Mouse (Mus musculus): ENCODE data around the gene Rab3a. TPM values are rescaled to one million over a fixed set of nuclear protein-coding genes. Genes with fewer than 3 reads are reported as not detected.

Rab3a gene
- polyA plus RNA-seq, 1 experiment from 2014 or later: 17.1 TPM

DNA sequence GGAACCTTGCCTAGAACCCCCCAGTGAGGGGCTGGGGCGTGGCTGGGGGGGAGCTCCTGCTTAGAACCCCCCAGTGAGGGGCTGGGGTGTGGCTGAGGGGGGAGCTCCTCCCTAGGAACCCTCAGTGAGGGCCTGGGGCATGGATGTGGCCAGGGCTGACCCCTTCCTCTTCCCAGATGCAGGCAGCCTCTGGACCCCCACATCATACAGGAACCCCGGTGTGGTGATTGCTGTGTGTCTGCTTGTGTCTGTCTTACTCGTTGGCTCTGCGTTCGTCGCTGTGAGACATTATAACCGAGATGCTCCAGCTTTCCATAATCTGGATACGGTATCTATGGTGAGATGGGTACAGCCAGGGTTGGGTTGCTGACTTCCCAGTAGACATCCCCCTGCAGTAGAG, 32.9 kb upstream of the Rab3a start:
- Histone ChIP-seq H3K36me3 (no peaks in the 10 kb centered on the region), H3K4me1 (peaks cover 3% of the 10 kb centered on the region; the same call in 1 of the 2 replicates), H3K4me3 (no peak overlapping the region), H3K9me3 (no peaks in the 10 kb centered on the region), H3K9ac (no peak overlapping the region), H3K27ac (no peak overlapping the region), H3K4me2 (no peak overlapping the region), H3K27me3 (peaks cover 15% of the 10 kb centered on the region)
- ATAC-seq (ENCODE audit: insufficient number of reproducible peaks, low FRiP score, low TSS enrichment, low read depth): no peak
- WGBS: 78% methylated on average over 8 of the region's 8 CpGs

DNA sequence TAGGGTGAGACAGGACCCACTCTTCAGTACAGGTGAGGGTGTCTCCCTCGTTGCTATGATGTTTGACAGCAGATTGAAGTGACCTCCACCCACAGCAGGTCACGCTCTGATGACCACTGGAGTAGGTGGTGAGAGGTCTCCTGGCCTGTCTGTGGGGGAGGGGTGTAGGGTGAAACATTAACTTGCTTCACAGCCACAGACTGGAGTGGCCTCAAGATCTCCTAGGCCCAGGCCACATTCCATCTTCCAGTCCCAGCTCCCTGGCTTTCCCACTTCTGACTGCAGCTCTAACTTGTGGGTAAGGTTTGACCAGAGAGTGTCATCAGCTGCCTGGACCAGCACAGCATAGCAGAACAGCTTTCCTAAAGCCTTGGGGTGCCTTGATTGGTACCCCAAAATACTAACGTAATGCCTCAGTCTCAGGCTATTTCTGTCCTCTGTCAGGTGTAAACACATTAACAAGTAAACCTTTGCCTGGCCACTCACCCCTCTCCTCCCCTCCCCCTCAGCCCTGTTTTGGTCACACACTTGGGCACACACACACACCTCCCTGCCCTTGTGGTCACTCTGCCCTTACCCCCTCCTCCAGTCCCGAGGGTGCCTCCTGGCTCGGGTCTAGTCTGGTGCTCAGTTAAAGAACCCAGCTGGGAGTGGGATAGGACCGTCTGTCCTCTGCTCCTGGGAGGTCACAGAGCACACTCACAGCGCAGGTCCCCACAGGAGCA, 30.8 kb upstream of the Rab3a start, which contains the start of gene Pde4c:
Pde4c (plus strand) TSS at position 235 of the 725 bp plus-strand sequence.
- ATAC-seq (ENCODE audit: insufficient number of reproducible peaks, low FRiP score, low TSS enrichment, low read depth): no peak

GRCm38 (mm10) chr8:70724216-70724615, 30.3 kb upstream of the Rab3a start:
- Histone ChIP-seq H3K4me2 (no peak overlapping the region), H3K4me1 (no peaks in the 10 kb centered on the region), H3K9ac (no peak overlapping the region), H3K27me3 (peaks cover 33% of the 10 kb centered on the region), H3K9me3 (no peaks in the 10 kb centered on the region), H3K27ac (no peak overlapping the region), H3K36me3 (no peaks in the 10 kb centered on the region), H3K4me3 (no peak overlapping the region)
- 78% methylated on average over 12 of the region's 12 CpGs for WGBS
- no peak for ATAC-seq (ENCODE audit: insufficient number of reproducible peaks, low FRiP score, low TSS enrichment, low read depth)

More for the DNA sequence above, 30.8 kb upstream of the Rab3a start, which contains the start of gene Pde4c:
- Histone ChIP-seq H3K4me2 (no peak within 1 kb of the TSS), H3K27ac (no peak within 1 kb of the TSS), H3K4me3 (no peak within 1 kb of the TSS), H3K9me3 (no peaks in the 10 kb centered on the region), H3K9ac (no peak within 1 kb of the TSS), H3K36me3 (no peaks in the 10 kb centered on the region), H3K4me1 (no peaks in the 10 kb centered on the region), H3K27me3 (peaks cover 27% of the 10 kb centered on the region)
- 62% methylated on average over 7 of the region's 7 CpGs for WGBS

- no peak overlapping the region for H3K4me2 ChIP-seq
- ATAC-seq (ENCODE audit: insufficient number of reproducible peaks, low FRiP score, low TSS enrichment, low read depth): no peak
- 25% methylated on average over 14 of the region's 14 CpGs for WGBS
- H3K4me3 ChIP-seq: no peak overlapping the region
- no peak overlapping the region for H3K27ac ChIP-seq
- peaks cover 7% of the 10 kb centered on the region for H3K4me1 ChIP-seq
- H3K36me3 ChIP-seq: no peaks in the 10 kb centered on the region
- H3K27me3 ChIP-seq: peaks cover 49% of the 10 kb centered on the region
- no peaks in the 10 kb centered on the region for H3K9me3 ChIP-seq
- no peak overlapping the region for H3K9ac ChIP-seq
Observed at GRCm38 (mm10) chr8:70725792-70726447, 28.6 kb upstream of the Rab3a start.

DNA sequence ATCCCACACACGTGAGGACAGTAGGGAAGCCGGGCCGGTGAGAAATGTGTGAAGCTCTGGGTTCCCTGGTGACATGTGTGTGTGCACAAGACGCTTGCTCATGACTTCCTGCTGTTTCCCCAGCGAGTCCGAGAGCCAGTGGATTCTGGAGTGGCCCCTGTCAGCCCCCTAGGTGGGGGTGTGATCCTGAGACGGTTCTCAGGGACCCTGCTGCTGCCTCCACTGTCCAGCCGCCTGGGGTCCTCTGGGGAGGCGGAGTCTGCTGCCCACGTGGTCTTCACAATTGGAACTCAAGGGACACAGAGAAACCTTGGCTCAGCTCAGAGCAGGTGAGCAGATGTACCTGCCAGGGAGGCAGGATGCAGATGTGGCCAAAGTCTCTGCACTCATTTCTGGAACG, 27.8 kb upstream of the Rab3a start:
- no peak for ATAC-seq (ENCODE audit: insufficient number of reproducible peaks, low FRiP score, low TSS enrichment, low read depth)
- H3K27me3 ChIP-seq: peaks cover 57% of the 10 kb centered on the region

GRCm38 (mm10) chr8:70729808-70730475, 24.5 kb upstream of the Rab3a start:
- peak overlapping the region; percentile 24 for H3K4me3 ChIP-seq
- H3K9me3 ChIP-seq: no peaks in the 10 kb centered on the region
- H3K4me1 ChIP-seq: peaks cover 7% of the 10 kb centered on the region
- peak overlapping the region; percentile 21; the same call in 1 of the 2 replicates for H3K9ac ChIP-seq
- peaks cover 71% of the 10 kb centered on the region for H3K27me3 ChIP-seq
- no peaks in the 10 kb centered on the region for H3K36me3 ChIP-seq
- peak overlapping the region; percentile 47 for H3K4me2 ChIP-seq
- ATAC-seq (ENCODE audit: insufficient number of reproducible peaks, low FRiP score, low TSS enrichment, low read depth): no peak
- H3K27ac ChIP-seq: no peak overlapping the region
- WGBS: 4% methylated on average over 34 of the region's 34 CpGs

More for the DNA sequence above, 27.8 kb upstream of the Rab3a start:
- WGBS: 45% methylated on average over 11 of the region's 11 CpGs
- H3K4me1 ChIP-seq: peaks cover 7% of the 10 kb centered on the region
- no peaks in the 10 kb centered on the region for H3K36me3 ChIP-seq
- H3K27ac ChIP-seq: no peak overlapping the region
- H3K9ac ChIP-seq: no peak overlapping the region
- no peaks in the 10 kb centered on the region for H3K9me3 ChIP-seq
- H3K4me3 ChIP-seq: no peak overlapping the region
- H3K4me2 ChIP-seq: no peak overlapping the region

- Histone ChIP-seq H3K36me3 (no peaks in the 10 kb centered on the region), H3K27ac (no peak overlapping the region), H3K9ac (no peak overlapping the region), H3K9me3 (no peaks in the 10 kb centered on the region), H3K27me3 (peaks cover 68% of the 10 kb centered on the region), H3K4me1 (peaks cover 7% of the 10 kb centered on the region), H3K4me3 (no peak overlapping the region), H3K4me2 (no peak overlapping the region)
- WGBS: 86% methylated on average over 4 of the region's 4 CpGs
- ATAC-seq (ENCODE audit: insufficient number of reproducible peaks, low FRiP score, low TSS enrichment, low read depth): no peak
Observed at GRCm38 (mm10) chr8:70730956-70731355, 23.5 kb upstream of the Rab3a start.

- 66% methylated on average over 5 of the region's 5 CpGs for WGBS
- no peak overlapping the region for H3K9ac ChIP-seq
- no peak overlapping the region for H3K4me2 ChIP-seq
- H3K27ac ChIP-seq: no peak overlapping the region
- H3K4me3 ChIP-seq: no peak overlapping the region
- no peaks in the 10 kb centered on the region for H3K36me3 ChIP-seq
- H3K27me3 ChIP-seq: peaks cover 43% of the 10 kb centered on the region
- H3K4me1 ChIP-seq: no peaks in the 10 kb centered on the region
- H3K9me3 ChIP-seq: no peaks in the 10 kb centered on the region
- ATAC-seq (ENCODE audit: insufficient number of reproducible peaks, low FRiP score, low TSS enrichment, low read depth): no peak
Observed at GRCm38 (mm10) chr8:70737705-70738104, 16.8 kb upstream of the Rab3a start.

DNA sequence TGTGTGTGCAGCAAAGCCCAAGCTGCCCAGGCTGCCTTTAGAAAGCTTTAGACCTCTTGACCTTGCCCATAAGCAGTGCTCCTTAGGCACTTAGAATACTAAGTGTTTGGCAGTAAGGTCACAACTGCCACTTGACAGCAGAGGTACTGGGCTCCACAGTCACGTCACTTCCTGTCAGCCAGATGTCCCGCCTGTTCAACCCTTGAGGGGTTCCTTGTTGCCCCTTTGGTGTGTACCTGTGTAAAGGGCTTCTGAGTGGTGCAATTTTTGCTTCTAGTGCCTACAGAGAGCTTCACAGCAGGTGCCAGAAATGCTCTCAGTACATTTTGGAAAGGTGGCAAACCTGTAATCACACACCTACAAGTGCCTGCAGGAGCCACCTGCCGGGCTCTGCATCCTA, 16.3 kb upstream of the Rab3a start:
- 44% methylated on average over 3 of the region's 3 CpGs for WGBS
- H3K9me3 ChIP-seq: no peaks in the 10 kb centered on the region
- peaks cover 45% of the 10 kb centered on the region for H3K27me3 ChIP-seq
- H3K27ac ChIP-seq: no peak overlapping the region
- H3K36me3 ChIP-seq: no peaks in the 10 kb centered on the region
- H3K4me3 ChIP-seq: no peak overlapping the region
- H3K9ac ChIP-seq: no peak overlapping the region
- H3K4me2 ChIP-seq: no peak overlapping the region
- ATAC-seq (ENCODE audit: insufficient number of reproducible peaks, low FRiP score, low TSS enrichment, low read depth): no peak
- H3K4me1 ChIP-seq: peaks cover 4% of the 10 kb centered on the region

DNA sequence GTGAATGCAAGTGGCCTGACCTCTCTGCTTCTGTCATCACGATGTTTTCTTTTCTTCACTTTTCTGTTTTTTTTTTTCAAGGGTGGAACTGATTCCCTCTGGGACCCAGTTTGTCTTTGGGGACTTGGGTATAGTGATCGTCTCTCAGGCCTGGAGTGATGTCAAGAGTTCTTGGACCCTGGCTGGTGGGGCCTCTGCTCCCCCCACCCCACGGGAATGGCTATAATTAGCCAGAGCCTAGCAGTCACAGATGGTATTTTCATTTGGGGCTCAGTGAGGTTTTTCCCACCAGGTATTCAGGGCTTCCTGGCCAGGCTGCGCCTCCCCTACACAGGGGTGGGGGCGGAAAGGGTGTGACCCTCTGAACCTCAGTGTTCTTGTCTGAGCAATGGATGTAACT, 12.8 kb upstream of the Rab3a start:
- Histone ChIP-seq H3K9ac (no peak overlapping the region), H3K9me3 (no peaks in the 10 kb centered on the region), H3K27me3 (peaks cover 78% of the 10 kb centered on the region), H3K4me1 (peaks cover 16% of the 10 kb centered on the region), H3K36me3 (no peaks in the 10 kb centered on the region), H3K4me2 (no peak overlapping the region), H3K27ac (no peak overlapping the region), H3K4me3 (no peak overlapping the region)
- no peak for ATAC-seq (ENCODE audit: insufficient number of reproducible peaks, low FRiP score, low TSS enrichment, low read depth)
- WGBS: 52% methylated on average over 5 of the region's 5 CpGs

GRCm38 (mm10) chr8:70742176-70742575, 12.3 kb upstream of the Rab3a start:
- Histone ChIP-seq H3K9me3 (no peaks in the 10 kb centered on the region), H3K9ac (no peak overlapping the region), H3K4me3 (no peak overlapping the region), H3K4me1 (peaks cover 16% of the 10 kb centered on the region), H3K4me2 (no peak overlapping the region), H3K27ac (no peak overlapping the region), H3K27me3 (peaks cover 82% of the 10 kb centered on the region), H3K36me3 (no peaks in the 10 kb centered on the region)
- ATAC-seq (ENCODE audit: insufficient number of reproducible peaks, low FRiP score, low TSS enrichment, low read depth): no peak
- WGBS: 54% methylated on average over 11 of the region's 11 CpGs
